Mouse (Mus musculus) stomach, postnatal 0 days (tissue): ENCODE measurements around the gene Gm13889. TPM values are rescaled to one million over a fixed set of nuclear protein-coding genes. Genes with fewer than 3 reads are reported as not detected.
A peak's percentile ranks its signal among the peaks of the same experiment; 100 is the strongest.

Source experiments
- ATAC-seq: fragments of 200-750 bp; cut with Nextera tagmentation; 2 replicates; pipeline ENCODE4 v1.8.0; 2017; ENCODE audit not compliant: low FRiP score, low TSS enrichment
- DNase-seq: peaks from one replicate; pipeline ENCODE4 v3.0.0-alpha.2; 2016; ENCODE audit warnings: low spot score
- H3K27ac ChIP-seq: fragments of 300-500 bp; sonication (generic); replicated peaks from 2 replicates; pipeline ENCODE4 v1.5.1; 2014; ENCODE audit warnings: mild to moderate bottlenecking, control low read depth
- H3K27me3 ChIP-seq: fragments of 300-500 bp; sonication (generic); 2 replicates; pipeline ENCODE4 v1.6.1; 2014; ENCODE audit warnings: low read length; ENCODE audit not compliant: control insufficient read depth, insufficient read depth
- H3K36me3 ChIP-seq: fragments of 300-500 bp; sonication (generic); 2 replicates; pipeline ENCODE4 v1.6.1; 2014; ENCODE audit warnings: low read length, mixed read lengths; ENCODE audit not compliant: control insufficient read depth, insufficient read depth
- H3K4me1 ChIP-seq: fragments of 300-500 bp; sonication (generic); replicated peaks from 2 replicates; pipeline ENCODE4 v1.6.1; 2014; ENCODE audit warnings: antibody characterized with exemption; ENCODE audit not compliant: control insufficient read depth, insufficient read depth
- H3K4me2 ChIP-seq: fragments of 300-500 bp; sonication (generic); replicated peaks from 2 replicates; pipeline ENCODE4 v1.6.1; 2014; ENCODE audit warnings: low read depth, mild to moderate bottlenecking, control low read depth, moderate library complexity
- H3K4me3 ChIP-seq: fragments of 300-500 bp; sonication (generic); 2 replicates; pipeline ENCODE4 v1.5.1; 2014; ENCODE audit warnings: low read depth, low read length, control low read depth
- H3K9ac ChIP-seq: fragments of 300-500 bp; sonication (generic); 2 replicates; pipeline ENCODE4 v1.6.1; 2014; ENCODE audit warnings: mild to moderate bottlenecking, low read length, control low read depth, mixed read lengths
- H3K9me3 ChIP-seq: fragments of 300-500 bp; sonication (generic); 2 replicates; pipeline ENCODE4 v1.6.1; 2016; ENCODE audit warnings: low read length; ENCODE audit not compliant: control insufficient read depth
- CTCF ChIP-seq: IDR thresholded peaks from 2 replicates; pipeline ENCODE4 v1.5.1; 2016; ENCODE audit warnings: antibody characterized with exemption, low read depth, mild to moderate bottlenecking, moderate library complexity
- EP300 ChIP-seq: optimal IDR thresholded peaks from 2 replicates; pipeline ENCODE3; 2016; ENCODE audit warnings: antibody characterized with exemption
- WGBS: fragments of 180-500 bp; shearing (Covaris S2); extraction: QIAGEN DNeasy Blood & Tissue Kit; methylation state at CpG from one replicate; pipeline ENCODE4 v1.1.7; 2014; 5-methylcytosine and 5-hydroxymethylcytosine counted together
- polyA plus RNA-seq: library from polyadenylated mRNA; unstranded; fragments of >200 nt; fragmentation: Nextera tagmentation; extraction: Ambion mirVana; gene quantifications from 2 replicates; pipeline ENCODE4 v1.2.1, GENCODE M21; 2015

Gene Gm13889
- polyA plus RNA-seq, 1 experiment from 2014 or later = 82.0 TPM

GRCm38 (mm10) chr2:93963802-93964201 is 6.8 kb upstream of the Gm13889 start:
- no peak for DNase-seq
- TF ChIP-seq EP300 = no peak
- TF ChIP-seq CTCF = no peak
- H3K4me3 ChIP-seq = no peak overlapping the region
- no peak overlapping the region for H3K9ac ChIP-seq
- H3K4me2 ChIP-seq = no peak overlapping the region
- H3K36me3 ChIP-seq = no peaks in the 10 kb centered on the region
- WGBS = 53% methylated on average over 1 of the region's 1 CpGs
- no peaks in the 10 kb centered on the region for H3K4me1 ChIP-seq
- no peak for ATAC-seq
- H3K27ac ChIP-seq = no peak overlapping the region
- no peaks in the 10 kb centered on the region for H3K27me3 ChIP-seq
- no peaks in the 10 kb centered on the region for H3K9me3 ChIP-seq

GRCm38 (mm10) chr2:93961716-93962115 is 4.7 kb upstream of the Gm13889 start:
- H3K9ac ChIP-seq = no peak overlapping the region
- no peaks in the 10 kb centered on the region for H3K9me3 ChIP-seq
- no peak overlapping the region for H3K27ac ChIP-seq
- DNase-seq = no peak
- H3K4me2 ChIP-seq = no peak overlapping the region
- H3K36me3 ChIP-seq = no peaks in the 10 kb centered on the region
- TF ChIP-seq CTCF = no peak
- no peak for TF ChIP-seq EP300
- H3K4me1 ChIP-seq = no peaks in the 10 kb centered on the region
- 72% methylated on average over 8 of the region's 8 CpGs for WGBS
- no peak for ATAC-seq
- H3K4me3 ChIP-seq = no peak overlapping the region
- H3K27me3 ChIP-seq = no peaks in the 10 kb centered on the region; the same call in 1 of the 2 replicates

GRCm38 (mm10) chr2:93959346-93959745 is 2.3 kb upstream of the Gm13889 start:
- H3K9ac ChIP-seq = no peak overlapping the region
- TF ChIP-seq CTCF = no peak
- TF ChIP-seq EP300 = no peak
- no peak for ATAC-seq
- no peak overlapping the region for H3K4me3 ChIP-seq
- DNase-seq = no peak
- no peaks in the 10 kb centered on the region for H3K9me3 ChIP-seq
- WGBS = 73% methylated on average over 8 of the region's 8 CpGs
- H3K4me1 ChIP-seq = no peaks in the 10 kb centered on the region
- no peak overlapping the region for H3K4me2 ChIP-seq
- H3K36me3 ChIP-seq = no peaks in the 10 kb centered on the region
- H3K27ac ChIP-seq = no peak overlapping the region
- no peaks in the 10 kb centered on the region; the same call in 1 of the 2 replicates for H3K27me3 ChIP-seq

- no peak overlapping the region for H3K9ac ChIP-seq
- ATAC-seq (no peak), DNase-seq (no peak)
- H3K27me3 ChIP-seq = no peaks in the 10 kb centered on the region; the same call in 1 of the 2 replicates
- WGBS = 55% methylated on average over 3 of the region's 3 CpGs
- H3K4me2 ChIP-seq = no peak overlapping the region
- H3K36me3 ChIP-seq = no peaks in the 10 kb centered on the region
- no peak overlapping the region for H3K4me3 ChIP-seq
- TF ChIP-seq EP300 (no peak), CTCF (no peak)
- H3K4me1 ChIP-seq = no peaks in the 10 kb centered on the region
- no peaks in the 10 kb centered on the region for H3K9me3 ChIP-seq
- no peak overlapping the region for H3K27ac ChIP-seq
Measured at GRCm38 (mm10) chr2:93958216-93958615, 1.2 kb upstream of the Gm13889 start.

GRCm38 (mm10) chr2:93957785-93958175 is 779 bp upstream of the Gm13889 start:
- DNase-seq (no peak), ATAC-seq (no peak)
- H3K4me1 ChIP-seq = no peaks in the 10 kb centered on the region
- no peaks in the 10 kb centered on the region for H3K9me3 ChIP-seq
- H3K4me3 ChIP-seq = no peak overlapping the region
- TF ChIP-seq CTCF (no peak), EP300 (no peak)
- H3K9ac ChIP-seq = no peak overlapping the region
- WGBS = 64% methylated on average over 8 of the region's 8 CpGs
- H3K4me2 ChIP-seq = no peak overlapping the region
- no peaks in the 10 kb centered on the region; the same call in 1 of the 2 replicates for H3K27me3 ChIP-seq
- H3K27ac ChIP-seq = no peak overlapping the region
- H3K36me3 ChIP-seq = no peaks in the 10 kb centered on the region

GRCm38 (mm10) chr2:93956331-93956801 is 635 bp downstream of the Gm13889 start:
- ATAC-seq (peak; percentile 39), DNase-seq (peak; percentile 36)
- Histone ChIP-seq H3K27me3 (no peaks in the 10 kb centered on the region; the same call in 1 of the 2 replicates), H3K4me2 (peak overlapping the region; percentile 62), H3K9ac (peak overlapping the region; percentile 92), H3K36me3 (no peaks in the 10 kb centered on the region), H3K27ac (peak overlapping the region; percentile 95), H3K4me1 (no peaks in the 10 kb centered on the region), H3K9me3 (no peaks in the 10 kb centered on the region), H3K4me3 (peak overlapping the region; percentile 75)
- no peak for TF ChIP-seq EP300
- 0% methylated on average over 24 of the region's 44 CpGs for WGBS
